Mouse (Mus musculus): ENCODE data around the gene Mafg. TPM values are rescaled to one million over a fixed set of nuclear protein-coding genes. Genes with fewer than 3 reads are reported as not detected.
"Not testable (repeated sequence)": the region's sequence is repeated elsewhere in the genome, so short reads cannot be mapped to it uniquely, and the experiment has no call there.

Gene Mafg
- 17.8 and 21.2 TPM in 2 replicates for polyA plus RNA-seq (2015; fragmentation: Nextera tagmentation; extraction: Ambion mirVana)

GRCm38 (mm10) chr11:120633520-120634343, at the start of gene Mafg:
Gene Mafg (minus strand): TSS chr11:120633600.
- Histone ChIP-seq H3K4me2 (peak within 1 kb of the TSS; percentile 94), H3K9me3 (replicated peaks) (no peaks in the 10 kb centered on the region), H3K9ac (peak within 1 kb of the TSS; percentile 94), H3K27me3 (no peaks in the 10 kb centered on the region), H3K4me1 (replicated peaks) (peaks cover 44% of the 10 kb centered on the region), H3K27ac (peak within 1 kb of the TSS; percentile 86), H3K36me3 (peaks cover 5% of the 10 kb centered on the region; the same call in 1 of the 2 replicates), H3K4me3 (peak within 1 kb of the TSS; percentile 95)
- ATAC-seq (replicated peaks; ENCODE audit: insufficient number of reproducible peaks, insufficient read depth, low FRiP score, low read depth), result peak; percentile 88
- 10% methylated on average over 54 of the region's 58 CpGs for WGBS

- no peak overlapping the region for H3K27ac ChIP-seq
- H3K9me3 ChIP-seq (replicated peaks), result no peaks in the 10 kb centered on the region
- no peaks in the 10 kb centered on the region for H3K4me1 ChIP-seq (replicated peaks)
- 91% methylated on average over 5 of the region's 5 CpGs for WGBS
- H3K4me2 ChIP-seq, result no peak overlapping the region
- peaks cover 35% of the 10 kb centered on the region for H3K36me3 ChIP-seq
- H3K9ac ChIP-seq, result no peak overlapping the region
- no peaks in the 10 kb centered on the region for H3K27me3 ChIP-seq
- no peak overlapping the region for H3K4me3 ChIP-seq
- no peak for ATAC-seq (replicated peaks; ENCODE audit: insufficient number of reproducible peaks, insufficient read depth, low FRiP score, low read depth)
These were observed 49.3 kb upstream of the Mafg start for GRCm38 (mm10) chr11:120682683-120683082.

GRCm38 (mm10) chr11:120679909-120680308, 46.5 kb upstream of the Mafg start:
- 0 out of 2 replicates have a peak, but pooled peaks cover 3% of the 10 kb centered on the region for H3K4me1 ChIP-seq (replicated peaks)
- H3K27me3 ChIP-seq, result no peaks in the 10 kb centered on the region
- H3K36me3 ChIP-seq, result peaks cover 37% of the 10 kb centered on the region
- WGBS, result 72% methylated on average over 3 of the region's 3 CpGs
- H3K4me3 ChIP-seq, result no peak overlapping the region
- H3K9me3 ChIP-seq (replicated peaks), result no peaks in the 10 kb centered on the region
- no peak overlapping the region for H3K4me2 ChIP-seq
- no peak overlapping the region for H3K9ac ChIP-seq
- H3K27ac ChIP-seq, result no peak overlapping the region
- ATAC-seq (replicated peaks; ENCODE audit: insufficient number of reproducible peaks, insufficient read depth, low FRiP score, low read depth), result no peak

- Histone ChIP-seq H3K9ac (no peak overlapping the region; the same call in 1 of the 2 replicates), H3K27me3 (no peaks in the 10 kb centered on the region), H3K9me3 (replicated peaks) (no peaks in the 10 kb centered on the region), H3K27ac (no peak overlapping the region), H3K4me3 (no peak overlapping the region), H3K36me3 (peaks cover 32% of the 10 kb centered on the region), H3K4me2 (no peak overlapping the region), H3K4me1 (replicated peaks) (peaks cover 12% of the 10 kb centered on the region)
- 84% methylated on average over 4 of the region's 4 CpGs for WGBS
- ATAC-seq (replicated peaks; ENCODE audit: insufficient number of reproducible peaks, insufficient read depth, low FRiP score, low read depth), result no peak
These were observed 43.6 kb upstream of the Mafg start for GRCm38 (mm10) chr11:120676951-120677350.

- H3K4me2 ChIP-seq; H3K9ac ChIP-seq; H3K9me3 ChIP-seq (replicated peaks); H3K4me3 ChIP-seq; H3K27me3 ChIP-seq; H3K27ac ChIP-seq; ATAC-seq (replicated peaks; ENCODE audit: insufficient number of reproducible peaks, insufficient read depth, low FRiP score, low read depth): not testable (repeated sequence)
- WGBS, result 82% methylated on average over 4 of the region's 5 CpGs
- H3K4me1 ChIP-seq (replicated peaks), result peaks cover 12% of the 10 kb centered on the region
- peaks cover 26% of the 10 kb centered on the region for H3K36me3 ChIP-seq
These were observed 42.5 kb upstream of the Mafg start for GRCm38 (mm10) chr11:120675875-120676274.

GRCm38 (mm10) chr11:120673594-120674122, 40.3 kb upstream of the Mafg start:
- no peak for ATAC-seq (replicated peaks; ENCODE audit: insufficient number of reproducible peaks, insufficient read depth, low FRiP score, low read depth)
- Histone ChIP-seq H3K9me3 (replicated peaks) (no peaks in the 10 kb centered on the region), H3K4me2 (peak overlapping the region; percentile 81), H3K9ac (peak overlapping the region; percentile 75), H3K4me1 (replicated peaks) (peaks cover 12% of the 10 kb centered on the region), H3K27me3 (no peaks in the 10 kb centered on the region), H3K36me3 (peaks cover 11% of the 10 kb centered on the region; the same call in 1 of the 2 replicates), H3K27ac (peak overlapping the region; percentile 92), H3K4me3 (peak overlapping the region; percentile 96)
- WGBS, result 33% methylated on average over 12 of the region's 12 CpGs

GRCm38 (mm10) chr11:120672687-120673593, 39.5 kb upstream of the Mafg start, which contains the start of gene Aspscr1:
Gene Aspscr1 (plus strand): TSS chr11:120672973.
- WGBS, result under 1% methylated on average over 67 of the region's 83 CpGs
- H3K27ac ChIP-seq, result peak within 1 kb of the TSS; percentile 92
- H3K4me3 ChIP-seq, result peak within 1 kb of the TSS; percentile 96
- no peaks in the 10 kb centered on the region for H3K9me3 ChIP-seq (replicated peaks)
- H3K36me3 ChIP-seq, result 0 out of 2 replicates have a peak, but pooled peaks cover 4% of the 10 kb centered on the region
- ATAC-seq (replicated peaks; ENCODE audit: insufficient number of reproducible peaks, insufficient read depth, low FRiP score, low read depth), result peak; percentile 97
- no peaks in the 10 kb centered on the region for H3K27me3 ChIP-seq
- peak within 1 kb of the TSS; percentile 81 for H3K4me2 ChIP-seq
- peaks cover 12% of the 10 kb centered on the region for H3K4me1 ChIP-seq (replicated peaks)
- H3K9ac ChIP-seq, result peak within 1 kb of the TSS; percentile 75

- Histone ChIP-seq H3K9ac (no peak overlapping the region), H3K9me3 (replicated peaks) (no peaks in the 10 kb centered on the region), H3K4me2 (no peak overlapping the region), H3K27ac (no peak overlapping the region), H3K4me3 (no peak overlapping the region), H3K27me3 (peaks cover 30% of the 10 kb centered on the region), H3K36me3 (no peaks in the 10 kb centered on the region), H3K4me1 (replicated peaks) (peaks cover 10% of the 10 kb centered on the region)
- ATAC-seq (replicated peaks; ENCODE audit: insufficient number of reproducible peaks, insufficient read depth, low FRiP score, low read depth), result no peak
- WGBS, result 5% methylated on average over 3 of the region's 3 CpGs
These were observed 33.2 kb upstream of the Mafg start for GRCm38 (mm10) chr11:120666617-120667016.

- Histone ChIP-seq H3K9ac (no peak overlapping the region), H3K36me3 (no peaks in the 10 kb centered on the region), H3K4me2 (no peak overlapping the region), H3K4me3 (no peak overlapping the region), H3K4me1 (replicated peaks) (peaks cover 19% of the 10 kb centered on the region), H3K27me3 (peaks cover 42% of the 10 kb centered on the region), H3K9me3 (replicated peaks) (no peaks in the 10 kb centered on the region), H3K27ac (0 out of 2 replicates have a peak overlapping the region, but pooled peaks have one; percentile 4)
- 0 out of 2 replicates have a peak, but pooled peaks have one; percentile 33 for ATAC-seq (replicated peaks; ENCODE audit: insufficient number of reproducible peaks, insufficient read depth, low FRiP score, low read depth)
- 73% methylated on average over 3 of the region's 3 CpGs for WGBS
These were observed 32.0 kb upstream of the Mafg start for GRCm38 (mm10) chr11:120665406-120665805.

GRCm38 (mm10) chr11:120663714-120664113, 30.3 kb upstream of the Mafg start:
- Histone ChIP-seq H3K4me1 (replicated peaks) (peaks cover 34% of the 10 kb centered on the region), H3K9ac (no peak overlapping the region), H3K27ac (no peak overlapping the region), H3K4me2 (no peak overlapping the region), H3K4me3 (no peak overlapping the region), H3K9me3 (replicated peaks) (no peaks in the 10 kb centered on the region), H3K27me3 (peaks cover 59% of the 10 kb centered on the region), H3K36me3 (no peaks in the 10 kb centered on the region)
- no peak for ATAC-seq (replicated peaks; ENCODE audit: insufficient number of reproducible peaks, insufficient read depth, low FRiP score, low read depth)
- WGBS, result 91% methylated on average over 5 of the region's 5 CpGs

GRCm38 (mm10) chr11:120662759-120663158, 29.4 kb upstream of the Mafg start:
- peaks cover 34% of the 10 kb centered on the region for H3K4me1 ChIP-seq (replicated peaks)
- WGBS, result 55% methylated on average over 6 of the region's 6 CpGs

More at GRCm38 (mm10) chr11:120662759-120663158, 29.4 kb upstream of the Mafg start:
- ATAC-seq (replicated peaks; ENCODE audit: insufficient number of reproducible peaks, insufficient read depth, low FRiP score, low read depth), result no peak
- H3K27ac ChIP-seq, result no peak overlapping the region
- no peaks in the 10 kb centered on the region for H3K9me3 ChIP-seq (replicated peaks)
- no peak overlapping the region for H3K4me3 ChIP-seq
- H3K36me3 ChIP-seq, result no peaks in the 10 kb centered on the region
- no peak overlapping the region for H3K4me2 ChIP-seq
- peaks cover 68% of the 10 kb centered on the region for H3K27me3 ChIP-seq
- no peak overlapping the region for H3K9ac ChIP-seq

Measured in heart, embryonic 15.5 days (tissue).